Mouse (Mus musculus): ENCODE results near the gene Rdm1.

Gene Rdm1

GRCm38 (mm10) chr11:101680634-101681325 lies 53.8 kb downstream of the Rdm1 start:
- DNase-seq (ENCODE audit: low spot score): no peak

- DNase-seq (ENCODE audit: low spot score): no peak
These were observed 55.0 kb downstream of the Rdm1 start for GRCm38 (mm10) chr11:101681968-101682367.

GRCm38 (mm10) chr11:101682410-101682960 lies 55.5 kb downstream of the Rdm1 start:
- no peak for DNase-seq (ENCODE audit: low spot score)
